Mouse (Mus musculus) embryonic facial prominence, embryonic 14.5 days (tissue): ENCODE data around the gene Rpl9. TPM values are rescaled to one million over a fixed set of nuclear protein-coding genes. Genes with fewer than 3 reads are reported as not detected.
A peak's percentile ranks its signal among the peaks of the same experiment; 100 is the strongest.

Source experiments
- ATAC-seq: fragments of 200-750 bp; cut with Nextera tagmentation; 2 replicates; pipeline ENCODE4 v1.8.0; 2017; ENCODE audit warnings: low read depth, moderate number of reproducible peaks, moderate TSS enrichment
- DNase-seq: peaks from one replicate; pipeline ENCODE4 v3.0.0-alpha.2; 2015; ENCODE audit warnings: low spot score
- H3K27ac ChIP-seq: fragments of 300-500 bp; sonication (generic); replicated peaks from 2 replicates; pipeline ENCODE4 v1.5.1; 2014; ENCODE audit warnings: low read depth, mild to moderate bottlenecking, low read length, moderate library complexity
- H3K27me3 ChIP-seq: fragments of 300-500 bp; sonication (generic); replicated peaks from 2 replicates; pipeline ENCODE4 v1.6.1; 2014; ENCODE audit warnings: low read length; ENCODE audit not compliant: control insufficient read depth, insufficient read depth
- H3K36me3 ChIP-seq: fragments of 300-500 bp; sonication (generic); 2 replicates; pipeline ENCODE4 v1.6.1; 2014; ENCODE audit warnings: low read length, mixed read lengths; ENCODE audit not compliant: control insufficient read depth, insufficient read depth
- H3K4me1 ChIP-seq: fragments of 300-500 bp; sonication (generic); 2 replicates; pipeline ENCODE4 v1.6.1; 2014; ENCODE audit warnings: antibody characterized with exemption, low read length; ENCODE audit not compliant: control insufficient read depth, insufficient read depth
- H3K4me2 ChIP-seq: fragments of 300-500 bp; sonication (generic); 2 replicates; pipeline ENCODE4 v1.6.1; 2014; ENCODE audit warnings: low read depth, mild to moderate bottlenecking, low read length, moderate library complexity, mixed read lengths
- H3K4me3 ChIP-seq: fragments of 300-500 bp; sonication (generic); 2 replicates; pipeline ENCODE4 v1.5.1; 2014; ENCODE audit warnings: low read depth, mild to moderate bottlenecking, low read length
- H3K9ac ChIP-seq: fragments of 300-500 bp; sonication (generic); 2 replicates; pipeline ENCODE4 v1.6.1; 2014; ENCODE audit warnings: low read depth, mild to moderate bottlenecking, low read length, moderate library complexity, mixed read lengths
- H3K9me3 ChIP-seq: fragments of 300-500 bp; sonication (generic); 2 replicates; pipeline ENCODE4 v1.6.1; 2016; ENCODE audit warnings: low read length; ENCODE audit not compliant: control insufficient read depth
- WGBS: fragments of 180-500 bp; shearing (Covaris S2); extraction: QIAGEN DNeasy Blood & Tissue Kit; methylation state at CpG from one replicate; pipeline ENCODE4 v1.1.7; 2014; 5-methylcytosine and 5-hydroxymethylcytosine counted together
- polyA plus RNA-seq: library from polyadenylated mRNA; unstranded; fragments of >200 nt; fragmentation: Nextera tagmentation; extraction: Ambion mirVana; gene quantifications from 2 replicates; pipeline ENCODE4 v1.2.1, GENCODE M21; 2014

Gene Rpl9
- polyA plus RNA-seq: 1,224 and 1,226 TPM in 2 replicates

DNA sequence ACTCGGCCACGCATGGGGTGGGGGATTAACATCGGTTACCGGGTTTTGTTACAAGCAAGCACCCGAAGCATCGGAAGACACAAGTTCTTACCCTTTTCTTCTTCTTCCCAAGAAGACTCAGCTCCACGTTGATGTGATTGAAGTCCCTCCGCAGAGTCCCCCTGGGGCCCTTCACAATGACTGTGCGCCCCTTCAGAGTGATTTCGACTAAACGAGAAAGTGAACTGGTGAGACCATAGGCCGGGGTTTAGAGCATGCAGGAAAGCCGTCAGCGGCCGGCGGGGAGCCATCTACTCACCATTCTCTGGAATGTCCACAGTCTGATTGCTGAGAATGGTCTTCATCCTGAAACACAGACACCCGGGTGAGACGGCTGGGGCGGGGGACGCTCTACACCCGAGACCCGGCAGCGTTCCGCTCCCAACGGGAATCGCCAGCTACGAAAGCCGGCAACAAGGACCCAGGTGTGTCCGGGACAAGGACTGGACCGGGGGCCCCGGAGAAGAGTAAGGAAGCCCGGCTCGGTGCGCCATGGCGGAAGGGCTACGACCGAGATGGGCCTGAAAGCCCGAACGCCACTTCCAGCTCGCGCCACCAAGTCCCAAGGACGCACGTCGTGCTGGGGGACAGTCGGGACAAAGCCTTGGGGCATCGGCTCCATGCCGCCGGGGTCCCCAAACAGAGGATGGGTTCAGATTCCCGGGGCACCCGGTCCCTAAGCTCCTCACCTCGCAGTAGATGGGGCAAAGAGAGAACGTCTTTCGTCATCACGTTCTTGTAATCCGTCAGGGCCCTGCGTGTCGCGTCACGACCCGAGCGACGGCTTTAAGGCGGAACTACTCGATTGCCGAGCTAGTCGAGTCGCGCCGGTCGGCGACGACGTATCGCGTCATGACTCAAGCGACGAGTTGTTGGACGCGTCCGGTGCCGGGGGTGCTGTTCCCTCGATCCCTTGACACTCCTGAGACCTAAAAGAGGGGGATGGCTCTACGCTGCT lies at the start of gene Rpl9, which contains the start of gene Lias:
Gene Rpl9 (minus strand): TSS at position 797 of the 997 bp plus-strand sequence.
Gene Lias (plus strand): TSS at position 850 of the 997 bp plus-strand sequence.
- Histone ChIP-seq H3K4me2 (peak within 1 kb of the TSS; percentile 85), H3K4me3 (peak within 1 kb of the TSS; percentile 92), H3K9ac (peak within 1 kb of the TSS; percentile 99), H3K27me3 (no peaks in the 10 kb centered on the region), H3K4me1 (peaks cover 11% of the 10 kb centered on the region), H3K9me3 (no peaks in the 10 kb centered on the region), H3K27ac (peak within 1 kb of the TSS; percentile 90), H3K36me3 (peaks cover 51% of the 10 kb centered on the region)
- ATAC-seq: peak; percentile 96
- DNase-seq: peak; percentile 98
- under 1% methylated on average over 69 of the region's 83 CpGs for WGBS

DNA sequence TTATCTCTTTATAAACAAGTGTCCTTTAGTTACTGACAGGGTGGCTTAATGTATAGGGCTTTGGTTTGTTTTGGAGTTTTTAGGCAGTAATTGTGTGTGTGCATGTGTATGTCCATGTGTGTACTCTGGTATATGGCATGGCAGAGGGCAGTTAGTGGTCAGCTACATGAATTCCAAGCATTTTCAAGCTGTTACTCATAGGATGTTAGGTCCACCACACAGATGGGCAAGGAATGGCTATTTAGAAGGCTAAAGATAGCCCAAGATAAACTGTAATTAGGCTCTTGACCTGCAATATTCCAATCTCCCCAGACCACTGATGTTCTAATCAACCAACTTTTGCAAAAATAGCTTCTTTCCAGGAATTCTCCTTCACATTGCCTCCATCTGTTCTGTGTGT lies 46.8 kb upstream of the Rpl9 start:
- no peak overlapping the region for H3K4me2 ChIP-seq
- no peaks in the 10 kb centered on the region for H3K36me3 ChIP-seq
- H3K9me3 ChIP-seq: no peaks in the 10 kb centered on the region
- DNase-seq (no peak), ATAC-seq (no peak)
- H3K4me3 ChIP-seq: no peak overlapping the region
- H3K27me3 ChIP-seq: no peaks in the 10 kb centered on the region
- H3K27ac ChIP-seq: no peak overlapping the region
- H3K4me1 ChIP-seq: peaks cover 9% of the 10 kb centered on the region; the same call in 1 of the 2 replicates
- H3K9ac ChIP-seq: no peak overlapping the region

DNA sequence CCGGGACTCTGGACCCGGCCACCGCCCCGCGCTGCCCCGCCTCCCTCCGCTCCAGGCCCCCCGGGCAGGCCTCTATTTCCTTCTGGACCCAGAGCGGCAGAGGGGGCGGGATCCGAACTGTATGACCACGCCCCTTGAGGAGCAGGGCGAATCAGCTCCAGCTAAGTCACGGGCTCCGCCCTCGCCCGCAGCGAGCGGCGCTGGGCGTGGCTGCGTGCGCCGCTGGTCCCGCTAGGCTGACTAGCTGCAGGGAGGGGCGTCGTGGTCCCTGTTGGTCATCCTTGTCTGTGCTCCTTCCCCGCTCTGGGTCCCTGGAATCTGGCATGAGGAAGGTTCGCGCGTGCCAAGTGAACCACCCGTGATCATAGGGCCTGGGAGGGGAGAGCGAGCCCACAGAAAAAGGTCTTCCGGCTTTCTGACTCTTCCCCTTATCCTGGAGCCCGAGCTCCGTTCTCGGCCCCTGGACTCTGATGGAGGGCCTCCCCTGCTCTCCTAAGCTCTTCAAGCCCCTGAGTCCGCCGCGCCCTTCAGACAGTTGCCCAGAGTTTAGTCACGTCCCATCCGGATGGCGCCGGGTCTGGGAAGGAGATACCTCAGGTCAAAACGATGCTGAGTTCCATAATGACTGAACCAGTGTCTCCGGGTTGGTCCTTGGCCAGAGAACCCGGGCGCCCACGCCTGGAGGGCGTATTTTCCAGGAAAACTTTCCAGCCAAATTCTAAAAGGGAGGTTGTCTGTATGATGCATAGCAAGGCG lies 44.7 kb upstream of the Rpl9 start, which contains the start of gene Ugdh:
Gene Ugdh (minus strand): TSS at position 144 of the 756 bp plus-strand sequence.
- H3K27ac ChIP-seq: peak within 1 kb of the TSS; percentile 92
- whole genome bisulfite sequencing: 0% methylated on average over 30 of the region's 51 CpGs

GRCm38 (mm10) chr5:65435363-65435805 lies 44.1 kb upstream of the Rpl9 start:
- peaks cover 9% of the 10 kb centered on the region; the same call in 1 of the 2 replicates for H3K4me1 ChIP-seq
- WGBS: under 1% methylated on average over 19 of the region's 47 CpGs
- DNase-seq (peak; percentile 45), ATAC-seq (no peak)
- no peaks in the 10 kb centered on the region for H3K9me3 ChIP-seq
- H3K36me3 ChIP-seq: peaks cover 5% of the 10 kb centered on the region; the same call in 1 of the 2 replicates
- H3K27ac ChIP-seq: peak overlapping the region; percentile 92
- peak overlapping the region; percentile 68 for H3K4me2 ChIP-seq
- H3K4me3 ChIP-seq: peak overlapping the region; percentile 78
- H3K9ac ChIP-seq: peak overlapping the region; percentile 86
- H3K27me3 ChIP-seq: no peaks in the 10 kb centered on the region

More for the DNA sequence above, 44.7 kb upstream of the Rpl9 start, which contains the start of gene Ugdh:
- ATAC-seq (peak; percentile 97), DNase-seq (peak; percentile 99)
- Histone ChIP-seq H3K4me3 (peak within 1 kb of the TSS; percentile 78), H3K9ac (peak within 1 kb of the TSS; percentile 86), H3K4me2 (peak within 1 kb of the TSS; percentile 68), H3K27me3 (no peaks in the 10 kb centered on the region), H3K4me1 (peaks cover 9% of the 10 kb centered on the region; the same call in 1 of the 2 replicates), H3K36me3 (peaks cover 4% of the 10 kb centered on the region; the same call in 1 of the 2 replicates), H3K9me3 (no peaks in the 10 kb centered on the region)

GRCm38 (mm10) chr5:65434471-65435362 lies 43.5 kb upstream of the Rpl9 start:
- ATAC-seq: no peak
- H3K27ac ChIP-seq: peak overlapping the region; percentile 92
- H3K36me3 ChIP-seq: peaks cover 8% of the 10 kb centered on the region; the same call in 1 of the 2 replicates
- no peaks in the 10 kb centered on the region for H3K9me3 ChIP-seq
- WGBS: 1% methylated on average over 15 of the region's 15 CpGs
- peak; percentile 41 for DNase-seq
- peak overlapping the region; percentile 68 for H3K4me2 ChIP-seq
- H3K4me1 ChIP-seq: peaks cover 9% of the 10 kb centered on the region; the same call in 1 of the 2 replicates
- H3K9ac ChIP-seq: peak overlapping the region; percentile 86
- H3K4me3 ChIP-seq: peak overlapping the region; percentile 78
- H3K27me3 ChIP-seq: no peaks in the 10 kb centered on the region

GRCm38 (mm10) chr5:65429441-65429840 lies 38.2 kb upstream of the Rpl9 start:
- Histone ChIP-seq H3K27me3 (no peaks in the 10 kb centered on the region), H3K9me3 (no peaks in the 10 kb centered on the region), H3K4me1 (peaks cover 5% of the 10 kb centered on the region; the same call in 1 of the 2 replicates), H3K4me2 (no peak overlapping the region), H3K27ac (no peak overlapping the region), H3K9ac (no peak overlapping the region), H3K36me3 (peaks cover 38% of the 10 kb centered on the region), H3K4me3 (no peak overlapping the region)
- ATAC-seq (no peak), DNase-seq (no peak)
- WGBS: 86% methylated on average over 5 of the region's 5 CpGs

DNA sequence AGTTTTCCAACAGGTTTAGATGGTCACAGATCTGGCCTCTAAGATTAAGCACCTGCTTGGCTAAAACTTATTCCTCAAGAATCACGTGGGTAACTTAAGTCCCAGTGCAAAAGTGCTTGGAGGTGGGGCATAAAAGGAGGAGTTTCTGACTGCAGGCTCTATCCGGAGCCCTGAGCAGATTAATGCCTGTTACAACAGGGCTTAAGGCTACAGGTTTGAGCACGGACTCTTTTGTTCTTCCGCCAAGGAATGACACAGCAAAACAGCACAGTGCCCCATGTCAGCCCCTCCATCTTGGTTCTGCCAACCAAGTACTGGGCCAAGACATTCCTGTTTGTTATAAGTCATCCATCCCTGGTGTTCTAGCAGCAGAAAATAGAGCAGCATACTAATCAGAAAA lies 37.1 kb upstream of the Rpl9 start:
- H3K4me3 ChIP-seq: no peak overlapping the region
- 41% methylated on average over 4 of the region's 4 CpGs for WGBS
- H3K9me3 ChIP-seq: no peaks in the 10 kb centered on the region
- H3K36me3 ChIP-seq: peaks cover 49% of the 10 kb centered on the region
- H3K27me3 ChIP-seq: no peaks in the 10 kb centered on the region
- peak; percentile 67; the same call in 1 of the 2 replicates for ATAC-seq
- peak; percentile 52 for DNase-seq
- no peak overlapping the region for H3K27ac ChIP-seq
- no peak overlapping the region for H3K4me2 ChIP-seq
- no peaks in the 10 kb centered on the region for H3K4me1 ChIP-seq
- H3K9ac ChIP-seq: no peak overlapping the region
